Mouse (Mus musculus) heart, postnatal 0 days (tissue): ENCODE data around the gene Papss1. TPM values are rescaled to one million over a fixed set of nuclear protein-coding genes. Genes with fewer than 3 reads are reported as not detected.

Experiments
- ATAC-seq: fragments of 200-750 bp; cut with Nextera tagmentation; 2 replicates; pipeline ENCODE4 v1.8.0; 2017; ENCODE audit warnings: low read depth, moderate number of reproducible peaks, moderate library complexity; ENCODE audit not compliant: insufficient read depth
- DNase-seq: peaks from one replicate; pipeline ENCODE4 v3.0.0-alpha.2; 2016; ENCODE audit warnings: low spot score
- H3K27ac ChIP-seq: fragments of 300-500 bp; sonication (generic); 2 replicates; pipeline ENCODE4 v1.5.1; 2014; ENCODE audit warnings: low read depth, mild to moderate bottlenecking
- H3K27me3 ChIP-seq: fragments of 300-500 bp; sonication (generic); 2 replicates; pipeline ENCODE4 v1.6.1; 2014; ENCODE audit warnings: low read length, mixed read lengths; ENCODE audit not compliant: control insufficient read depth, insufficient read depth
- H3K36me3 ChIP-seq: fragments of 300-500 bp; sonication (generic); replicated peaks from 2 replicates; pipeline ENCODE4 v1.6.1; 2014; ENCODE audit warnings: low read length, mixed read lengths; ENCODE audit not compliant: control insufficient read depth, insufficient read depth
- H3K4me1 ChIP-seq: fragments of 300-500 bp; sonication (generic); 2 replicates; pipeline ENCODE4 v1.6.1; 2014; ENCODE audit warnings: antibody characterized with exemption; ENCODE audit not compliant: control insufficient read depth, insufficient read depth
- H3K4me2 ChIP-seq: fragments of 300-500 bp; sonication (generic); 2 replicates; pipeline ENCODE4 v1.6.1; 2014; ENCODE audit warnings: low read depth, mild to moderate bottlenecking, low read length, moderate library complexity
- H3K4me3 ChIP-seq: fragments of 300-500 bp; sonication (generic); 2 replicates; pipeline ENCODE4 v1.5.1; 2014; ENCODE audit warnings: low read depth, low read length
- H3K9ac ChIP-seq: fragments of 300-500 bp; sonication (generic); replicated peaks from 2 replicates; pipeline ENCODE4 v1.6.1; 2014; ENCODE audit warnings: low read depth, low read length, mixed read lengths
- H3K9me3 ChIP-seq: fragments of 300-500 bp; sonication (generic); replicated peaks from 2 replicates; pipeline ENCODE4 v1.6.1; 2016; ENCODE audit warnings: low read length; ENCODE audit not compliant: control insufficient read depth
- CTCF ChIP-seq: IDR thresholded peaks from 2 replicates; pipeline ENCODE4 v1.5.1; 2016; ENCODE audit warnings: antibody characterized with exemption, control low read depth, low read depth
- EP300 ChIP-seq: IDR thresholded peaks from 2 replicates; pipeline ENCODE4 v1.6.1; 2016; ENCODE audit warnings: antibody characterized with exemption, low read depth
- WGBS: fragments of 180-500 bp; shearing (Covaris S2); extraction: QIAGEN DNeasy Blood & Tissue Kit; methylation state at CpG from one replicate; pipeline ENCODE4 v1.1.7; 2014; 5-methylcytosine and 5-hydroxymethylcytosine counted together
- polyA plus RNA-seq: library from polyadenylated mRNA; unstranded; fragments of >200 nt; fragmentation: Nextera tagmentation; extraction: Ambion mirVana; gene quantifications from 2 replicates; pipeline ENCODE4 v1.2.1, GENCODE M21; 2015
- total RNA-seq: library from RNA; depleted of rRNA; stranded (reverse); fragments of >200 nt; gene quantifications from 2 replicates; pipeline ENCODE4 v1.2.3, GENCODE M21; 2014; ENCODE audit warnings: low replicate concordance

The Papss1 gene
- total and polyA plus RNA-seq, 2 experiments from 2014 or later, result 22.6 to 28.2 TPM

DNA sequence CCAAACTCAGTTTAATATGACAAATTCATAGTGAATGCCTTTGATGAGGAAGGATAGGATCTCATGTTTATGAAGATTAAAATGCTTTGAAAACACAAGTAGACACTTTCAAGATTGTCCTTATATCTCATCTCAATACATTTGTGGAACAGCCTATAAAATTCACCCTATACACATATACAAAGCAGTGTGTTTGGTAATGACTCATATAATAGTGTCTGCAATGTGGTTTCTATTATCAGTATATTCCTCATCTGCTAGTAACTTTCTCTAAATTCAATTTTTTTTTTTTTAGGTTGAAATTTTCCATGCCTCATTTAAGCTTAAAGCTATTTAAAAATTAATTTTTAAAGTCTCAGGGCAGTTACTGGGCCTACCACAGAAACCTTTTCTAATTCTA, 95.6 kb downstream of the Papss1 start:
- Histone ChIP-seq H3K4me3 (no peak overlapping the region), H3K4me2 (no peak overlapping the region), H3K9ac (no peak overlapping the region), H3K4me1 (no peaks in the 10 kb centered on the region), H3K27ac (no peak overlapping the region), H3K27me3 (no peaks in the 10 kb centered on the region), H3K36me3 (no peaks in the 10 kb centered on the region), H3K9me3 (no peaks in the 10 kb centered on the region)
- ATAC-seq (no peak), DNase-seq (no peak)
- no peak for TF ChIP-seq EP300
- no peak for TF ChIP-seq CTCF

DNA sequence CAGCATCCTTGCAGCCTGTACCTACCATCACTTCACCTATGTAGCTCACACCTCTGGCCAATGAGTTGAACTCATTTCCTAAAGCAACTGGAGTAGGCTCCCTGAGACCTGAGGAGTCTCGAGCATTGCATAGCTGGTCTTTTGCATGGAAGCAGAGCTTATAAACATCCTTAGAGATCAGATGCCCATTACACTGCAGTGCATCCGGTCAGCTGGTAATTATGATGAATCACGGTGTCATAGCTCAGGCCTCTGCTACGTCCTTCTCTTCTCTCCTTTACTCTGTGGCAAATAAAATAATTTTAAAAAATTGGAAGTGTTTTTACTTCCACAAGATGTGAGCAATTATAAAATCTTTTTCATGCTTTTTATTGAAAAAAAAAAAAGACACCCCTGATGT, 96.1 kb downstream of the Papss1 start:
- no peak overlapping the region for H3K4me3 ChIP-seq
- no peak overlapping the region for H3K9ac ChIP-seq
- TF ChIP-seq CTCF (no peak), EP300 (no peak)
- ATAC-seq, result no peak
- H3K27ac ChIP-seq, result no peak overlapping the region
- 80% methylated on average over 4 of the region's 4 CpGs for WGBS
- no peaks in the 10 kb centered on the region for H3K27me3 ChIP-seq
- no peak overlapping the region for H3K4me2 ChIP-seq
- H3K9me3 ChIP-seq, result no peaks in the 10 kb centered on the region
- H3K4me1 ChIP-seq, result no peaks in the 10 kb centered on the region
- H3K36me3 ChIP-seq, result no peaks in the 10 kb centered on the region
- DNase-seq, result no peak

DNA sequence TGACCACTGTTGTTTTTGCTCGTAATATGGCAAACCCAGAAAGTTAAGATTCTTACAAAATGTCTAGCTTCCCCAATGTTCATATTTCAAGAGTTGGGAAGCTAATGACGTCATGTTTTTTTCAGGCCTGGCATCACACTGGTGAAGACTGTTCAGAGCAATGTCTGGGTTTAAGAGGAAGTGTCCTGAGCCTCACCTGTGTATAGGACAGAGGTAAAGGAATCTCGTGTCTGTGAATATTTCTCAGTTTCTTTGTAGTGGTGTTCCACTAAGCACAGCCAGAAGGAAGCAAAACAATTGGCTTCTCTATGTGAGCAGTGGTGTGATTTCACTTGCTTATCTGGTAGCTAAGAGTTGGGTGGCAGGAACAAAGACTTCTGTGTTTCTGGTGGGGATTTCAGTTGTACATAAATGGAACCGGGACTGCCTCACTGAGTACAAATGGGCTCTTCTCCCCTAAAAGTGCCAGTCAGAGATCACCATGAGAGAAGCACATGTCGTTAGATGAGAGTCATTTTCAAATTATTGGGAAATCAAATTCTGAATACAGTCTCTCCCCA, 98.1 kb downstream of the Papss1 start:
- H3K9me3 ChIP-seq, result no peaks in the 10 kb centered on the region
- 57% methylated on average over 5 of the region's 5 CpGs for WGBS
- no peaks in the 10 kb centered on the region for H3K4me1 ChIP-seq
- DNase-seq (no peak), ATAC-seq (no peak)
- H3K4me2 ChIP-seq, result no peak overlapping the region
- H3K4me3 ChIP-seq, result no peak overlapping the region
- H3K36me3 ChIP-seq, result no peaks in the 10 kb centered on the region
- no peak overlapping the region for H3K9ac ChIP-seq
- H3K27ac ChIP-seq, result no peak overlapping the region
- no peaks in the 10 kb centered on the region for H3K27me3 ChIP-seq
- TF ChIP-seq EP300 (no peak), CTCF (no peak)

DNA sequence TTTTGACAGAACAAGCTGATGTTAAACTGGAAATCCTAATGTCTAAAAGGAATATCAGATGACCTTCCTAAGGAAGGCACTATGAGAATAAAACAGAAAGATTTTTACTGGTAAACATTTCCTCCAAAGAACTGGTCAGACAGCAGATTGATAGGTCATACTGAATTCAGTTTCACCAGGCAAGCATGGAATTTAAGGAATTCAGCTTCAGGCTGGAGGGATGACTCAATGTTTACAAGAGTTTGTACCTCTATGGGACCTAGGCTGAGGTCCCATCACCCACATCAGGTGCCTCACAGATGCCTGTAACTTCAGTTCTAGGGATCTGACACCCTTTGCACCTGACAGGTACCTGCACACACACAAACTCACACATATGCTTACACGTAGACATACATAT, 105.3 kb downstream of the Papss1 start:
- H3K27ac ChIP-seq, result no peak overlapping the region
- no peak overlapping the region for H3K4me3 ChIP-seq
- DNase-seq, result no peak
- TF ChIP-seq CTCF (no peak), EP300 (no peak)
- no peak overlapping the region for H3K9ac ChIP-seq
- no peaks in the 10 kb centered on the region for H3K4me1 ChIP-seq
- H3K9me3 ChIP-seq, result no peaks in the 10 kb centered on the region
- no peak for ATAC-seq
- H3K27me3 ChIP-seq, result no peaks in the 10 kb centered on the region
- H3K4me2 ChIP-seq, result no peak overlapping the region
- 82% methylated on average over 1 of the region's 1 CpGs for WGBS
- H3K36me3 ChIP-seq, result no peaks in the 10 kb centered on the region

DNA sequence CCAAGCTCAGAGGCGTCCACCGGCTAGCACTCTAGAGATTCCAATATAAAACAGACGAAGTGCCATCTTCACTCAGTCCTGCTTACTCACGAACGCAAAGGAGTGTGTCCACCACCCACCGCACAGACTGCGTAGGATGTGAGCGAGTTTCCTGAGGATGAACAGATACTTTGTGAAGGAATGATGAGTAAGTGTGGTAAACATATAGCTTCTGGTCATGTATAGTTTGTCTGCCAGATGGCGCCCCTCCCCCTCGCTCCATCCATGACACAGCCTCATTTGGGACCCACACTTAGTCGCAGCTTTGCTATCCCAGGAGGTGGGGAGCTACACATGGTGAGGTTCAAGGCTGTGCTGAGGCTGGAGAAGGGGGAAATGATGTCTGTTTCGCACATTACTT, 121.5 kb downstream of the Papss1 start:
- no peaks in the 10 kb centered on the region for H3K36me3 ChIP-seq
- ATAC-seq (no peak), DNase-seq (no peak)
- H3K4me1 ChIP-seq, result no peaks in the 10 kb centered on the region
- WGBS, result 78% methylated on average over 12 of the region's 12 CpGs
- no peak overlapping the region for H3K9ac ChIP-seq
- H3K27me3 ChIP-seq, result no peaks in the 10 kb centered on the region
- no peak overlapping the region for H3K4me2 ChIP-seq
- H3K9me3 ChIP-seq, result 0 out of 2 replicates have a peak, but pooled peaks cover 2% of the 10 kb centered on the region
- TF ChIP-seq EP300 (no peak), CTCF (no peak)
- no peak overlapping the region for H3K4me3 ChIP-seq
- H3K27ac ChIP-seq, result no peak overlapping the region

DNA sequence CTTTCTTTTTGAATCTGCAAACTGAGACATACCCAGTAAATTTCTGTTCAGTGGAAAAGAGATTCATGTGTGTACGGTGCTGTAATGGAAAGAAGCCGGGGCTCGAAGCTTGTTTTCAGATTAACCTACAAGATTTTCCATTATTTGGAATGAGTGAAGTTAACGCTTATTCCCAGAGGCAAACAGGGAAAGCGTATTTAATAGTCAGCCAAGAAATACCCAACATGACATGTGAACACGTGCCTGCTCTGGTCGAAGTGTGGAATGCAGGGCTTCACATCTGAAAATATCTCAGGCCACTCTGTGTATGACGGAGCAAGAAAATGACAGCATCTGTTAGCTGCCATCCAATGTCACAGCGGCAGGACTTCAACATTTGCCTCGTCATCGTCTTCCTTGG, 125.4 kb downstream of the Papss1 start:
- Histone ChIP-seq H3K27me3 (no peaks in the 10 kb centered on the region), H3K4me2 (no peak overlapping the region), H3K4me3 (no peak overlapping the region)

More for the DNA sequence above, 125.4 kb downstream of the Papss1 start:
- no peaks in the 10 kb centered on the region for H3K36me3 ChIP-seq
- H3K9me3 ChIP-seq, result no peaks in the 10 kb centered on the region
- no peaks in the 10 kb centered on the region for H3K4me1 ChIP-seq
- DNase-seq (no peak), ATAC-seq (no peak)
- H3K27ac ChIP-seq, result no peak overlapping the region
- TF ChIP-seq EP300 (no peak), CTCF (no peak)
- H3K9ac ChIP-seq, result no peak overlapping the region
- WGBS, result 67% methylated on average over 11 of the region's 11 CpGs
